Mouse (Mus musculus): ENCODE measurements around the gene Itpkc.
A peak's percentile ranks its signal among the peaks of the same experiment; 100 is the strongest.

The Itpkc gene

GRCm38 (mm10) chr7:27164112-27164947 is 64.1 kb downstream of the Itpkc start:
- no peak for DNase-seq (ENCODE audit: low spot score)

DNA sequence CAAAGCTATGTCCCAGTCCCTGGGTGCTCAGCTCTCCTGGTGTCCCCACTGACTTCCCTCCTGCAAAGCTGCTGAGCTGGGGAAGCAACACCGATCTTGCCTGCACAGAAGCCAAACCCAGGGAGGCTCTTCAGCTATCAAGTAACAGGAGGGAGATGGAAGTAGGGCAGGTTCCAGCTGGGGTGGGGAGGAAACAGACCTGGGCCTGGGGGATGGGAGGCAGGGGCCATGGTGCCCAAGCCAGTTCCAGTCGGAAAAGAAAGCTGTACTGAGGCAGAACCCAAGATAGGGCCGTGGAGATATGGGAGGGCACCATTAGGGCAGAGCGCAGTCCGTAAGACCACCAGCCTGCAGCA is 65.0 kb downstream of the Itpkc start:
- DNase-seq (ENCODE audit: low spot score): no peak

GRCm38 (mm10) chr7:27162780-27163449 is 65.5 kb downstream of the Itpkc start:
- no peak for DNase-seq (ENCODE audit: low spot score)

DNA sequence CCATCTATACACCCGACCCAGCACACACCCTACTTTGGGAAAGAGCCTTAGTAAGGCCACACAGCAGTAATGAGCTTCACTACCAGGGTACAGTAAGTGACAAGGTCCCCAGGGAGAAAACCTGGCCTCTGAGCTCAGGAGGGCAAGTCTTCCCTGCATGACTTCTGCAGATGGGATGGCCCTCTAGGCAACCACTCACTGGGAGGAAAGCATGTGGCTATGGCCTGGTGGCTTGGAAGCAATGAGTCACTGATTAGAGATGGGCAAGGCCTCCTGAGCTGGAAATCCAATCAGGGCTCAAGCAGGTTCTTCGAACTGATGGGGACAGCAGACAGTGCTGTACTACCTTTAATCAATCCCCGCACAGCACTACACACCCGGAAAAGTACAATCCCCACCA is 66.7 kb downstream of the Itpkc start:
- DNase-seq (ENCODE audit: low spot score): no peak

GRCm38 (mm10) chr7:27160921-27161320 is 67.5 kb downstream of the Itpkc start:
- no peak for DNase-seq (ENCODE audit: low spot score)

GRCm38 (mm10) chr7:27159882-27160281 is 68.6 kb downstream of the Itpkc start:
- peak; percentile 68 for DNase-seq (ENCODE audit: low spot score)

GRCm38 (mm10) chr7:27159256-27159655 is 69.2 kb downstream of the Itpkc start:
- no peak for DNase-seq (ENCODE audit: low spot score)

GRCm38 (mm10) chr7:27158171-27158570 is 70.3 kb downstream of the Itpkc start:
- DNase-seq (ENCODE audit: low spot score): no peak
